In genomic region chr5:74712811-74713210, GRCm38 (mm10) we compare ENCODE assay signal across 25 mouse cellular contexts. TPM values are rescaled to one million over a fixed set of nuclear protein-coding genes. Genes with fewer than 3 reads are reported as not detected.
DNase-seq lines count a peak whose midpoint lies in the region; ATAC-seq and TF ChIP-seq lines count a peak whose summit lies in the region.
"Had no signal": no experiment of that assay in that cellular context is flagged by ENCODE, and none has a peak within 500 bp of the region (broad histone marks: within the 10 kb centered on the region; RNA-seq: fewer than 3 reads in every experiment).

No protein-coding gene starts in this region.

- H3K4me1 ChIP-seq in midbrain, embryonic 13.5 days (replicated peaks): peaks cover 4% of the 10 kb centered on the region; the same call in 1 of the 2 replicates

- no peaks in the 10 kb centered on the region for H3K9me3 ChIP-seq in midbrain, embryonic 13.5 days
- H3K9me3 ChIP-seq: G1E had no signal

- no peak overlapping the region for H3K27ac ChIP-seq in midbrain, embryonic 13.5 days

- no peaks in the 10 kb centered on the region for H3K79me2 ChIP-seq in C2C12 (ENCODE audit: control insufficient read depth, insufficient read depth)
- H3K79me2 ChIP-seq in myocyte (ENCODE audit: control insufficient read depth, insufficient read depth): no peaks in the 10 kb centered on the region

- H3K36me3 ChIP-seq in C2C12 (ENCODE audit: control insufficient read depth, insufficient read depth) (no peaks in the 10 kb centered on the region), myocyte (ENCODE audit: control insufficient read depth, insufficient read depth) (no peaks in the 10 kb centered on the region)
- no peaks in the 10 kb centered on the region for H3K36me3 ChIP-seq in midbrain, embryonic 13.5 days
- H3K36me3 ChIP-seq: G1E had no signal

- H3K4me3 ChIP-seq in C2C12 (ENCODE audit: insufficient read depth, poor library complexity, severe bottlenecking) (no peak overlapping the region), myocyte (no peak overlapping the region)
- H3K4me3 ChIP-seq in midbrain, embryonic 13.5 days (replicated peaks): no peak overlapping the region

- H3K79me3 ChIP-seq in C2C12 (ENCODE audit: low read depth): no peaks in the 10 kb centered on the region

- H3K27me3 ChIP-seq in C2C12 (ENCODE audit: control insufficient read depth, insufficient read depth, insufficient read length): no peaks in the 10 kb centered on the region
- no peaks in the 10 kb centered on the region for H3K27me3 ChIP-seq in myocyte (ENCODE audit: control insufficient read depth, insufficient read depth, insufficient read length)
- H3K27me3 ChIP-seq in midbrain, embryonic 13.5 days: no peaks in the 10 kb centered on the region
- H3K27me3 ChIP-seq: CH12.LX, Patski had no signal

- DNase-seq in 3T3-L1 (ENCODE audit: low read depth, low spot score) (peak; percentile 86), NIH3T3 (ENCODE audit: low read depth) (peak; percentile 63)
- no peak for DNase-seq in kidney, postnatal 4 days
- no peak for DNase-seq in right cerebral cortex, adult 18-20 months
- no peak for DNase-seq in layer of hippocampus, adult 18-20 months (ENCODE audit: low spot score in 2 of 2)
- DNase-seq: adrenal gland, adult 2 months; adrenal gland, adult 8-10 months; adrenal gland, postnatal 10 days; adrenal gland, postnatal 14 days; adrenal gland, postnatal 25 days; B cell, adult 2 months; cerebellum, adult 11 months; cerebellum, adult 11-12 months; cerebellum, adult 18-20 months; cerebellum, adult 2 months; cerebellum, adult 8-10 months had no signal

- no peak for TF ChIP-seq POLR2A in myocyte (IDR thresholded peaks at IDR 0.05; ENCODE audit: insufficient read length, low read depth)

- no peak overlapping the region for H3ac ChIP-seq in C2C12 (ENCODE audit: control insufficient read depth, insufficient read length, low read depth)
- no peak overlapping the region for H3ac ChIP-seq in myocyte (ENCODE audit: control insufficient read depth, insufficient read length)

- no peak for ATAC-seq in midbrain, embryonic 13.5 days
- ATAC-seq: activated CD4-positive, CD25-positive, alpha-beta regulatory T cell, adult 4 months; CD4-positive, CD25-positive, alpha-beta regulatory T cell, adult 4 months; Patski had no signal

- 80% methylated on average over 4 of the region's 4 CpGs for WGBS in midbrain, embryonic 13.5 days

- TF ChIP-seq CTCF in C2C12 (IDR thresholded peaks at IDR 0.05; ENCODE audit: control insufficient read depth, insufficient read depth, insufficient read length): no peak

- H3K4me2 ChIP-seq in myocyte (ENCODE audit: low read depth): no peak overlapping the region
- no peak overlapping the region for H3K4me2 ChIP-seq in midbrain, embryonic 13.5 days (replicated peaks)

- H3K9ac ChIP-seq in midbrain, embryonic 13.5 days (replicated peaks): no peak overlapping the region

TF ChIP-seq in C2C12, 6 proteins besides CTCF, POLR2A, EP300 and RAD21:
- TF ChIP-seq CEBPB (IDR thresholded peaks at IDR 0.05; ENCODE audit: low read depth) (no peak), MAX (IDR thresholded peaks at IDR 0.05) (no peak), FOSL1 (IDR thresholded peaks at IDR 0.05; ENCODE audit: insufficient read depth, low read length, poor library complexity, severe bottlenecking) (peak; percentile 53), MYOG (IDR thresholded peaks at IDR 0.05; ENCODE audit: control insufficient read depth, extremely low read depth, insufficient read length) (no peak)

TF ChIP-seq in myocyte, 11 proteins besides CTCF, POLR2A, EP300 and RAD21:
- TF ChIP-seq CEBPB (IDR thresholded peaks at IDR 0.05; ENCODE audit: insufficient read depth, poor library complexity, severe bottlenecking): 0 out of 2 replicates have a peak, but pooled peaks have one; percentile 5
- TF ChIP-seq MYOG (IDR thresholded peaks at IDR 0.05; ENCODE audit: control insufficient read depth in 1 of 3, insufficient read depth in 1 of 3, insufficient read length in 2 of 3, low read depth in 2 of 3): no peak
TF ChIP-seq in myocyte: peak in this region for 1.

RNA-seq across cellular contexts. Expression of gene Lnx1, which starts 10.1 kb away (rescaled TPM):
- polyA plus RNA-seq in C2C12 (2012; fragmentation: generic; extraction: Trizol) (0.02 TPM), myocyte (2012; fragmentation: generic; extraction: Trizol) (0.05 TPM)
- 4.0 and 4.1 TPM in 2 replicates for polyA plus RNA-seq in midbrain, embryonic 13.5 days (2015; fragmentation: Nextera tagmentation; extraction: Ambion mirVana)
- total RNA-seq in layer of hippocampus, adult 18-20 months (2021): 10 to 100 TPM; 13.6 to 14.7 TPM
- total RNA-seq: MEL had no signal
- polyA plus RNA-seq: G1E had no signal

Comparison
In these comparisons a context has a peak if more than half of its experiments do, and no peak if none do; other contexts are left out.
1. DNase-seq: peak in 3T3-L1 (single experiment) and NIH3T3 (single experiment); none in kidney, postnatal 4 days (0 of 2), right cerebral cortex, adult 18-20 months (single experiment) and layer of hippocampus, adult 18-20 months (0 of 2).